Mouse (Mus musculus): ENCODE results near the gene Stx5a. TPM values are rescaled to one million over a fixed set of nuclear protein-coding genes. Genes with fewer than 3 reads are reported as not detected.
A peak's percentile ranks its signal among the peaks of the same experiment; 100 is the strongest.

Stx5a gene
- total RNA-seq, 2 experiments from 2014 or later, result 70.8 to 77.5 TPM

- intact Hi-C loops (cut with DNase I), result no loop called here
- DNase-seq, result no peak
Measured at GRCm38 (mm10) chr19:8738911-8739310, 2.3 kb upstream of the Stx5a start.

DNA sequence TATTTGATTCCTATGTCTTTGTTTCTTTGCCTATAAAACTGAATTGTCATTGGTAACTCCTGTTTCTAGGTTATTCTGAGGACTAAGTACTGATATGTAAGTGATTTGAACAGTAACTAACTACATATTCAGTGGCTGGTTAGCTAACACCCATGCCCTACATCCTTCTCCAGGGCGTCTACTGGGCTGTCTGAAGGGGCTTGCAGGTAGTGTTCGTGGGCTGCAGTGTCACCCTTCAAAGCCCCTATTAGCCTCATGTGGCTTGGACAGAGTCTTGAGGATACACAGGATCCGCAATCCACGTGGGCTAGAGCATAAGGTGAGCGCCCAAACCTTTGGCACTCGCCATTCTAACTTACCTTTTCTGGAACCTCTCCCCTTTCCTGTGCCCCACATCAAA lies 1.6 kb upstream of the Stx5a start:
- intact Hi-C loops (cut with DNase I), result no loop called here
- DNase-seq, result no peak

DNA sequence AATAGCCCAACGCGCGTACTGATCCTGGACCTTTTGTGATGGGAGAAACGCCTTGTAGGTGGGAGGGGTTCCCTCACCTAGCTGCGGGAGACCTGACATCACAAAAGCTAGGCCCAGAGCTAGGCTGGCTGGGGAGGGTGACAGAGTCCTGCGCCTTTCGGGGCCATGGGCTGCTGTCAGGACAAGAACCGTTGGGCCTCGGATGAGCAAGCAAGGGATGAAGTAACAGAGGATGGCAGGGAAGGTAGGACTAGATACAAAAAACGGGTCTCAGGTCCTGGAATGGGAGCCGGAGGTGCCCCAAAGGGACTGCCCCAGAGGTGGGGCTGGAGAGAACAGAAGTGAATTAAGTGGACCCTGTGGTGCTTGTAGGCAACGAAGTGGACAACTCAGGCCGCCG lies 610 bp upstream of the Stx5a start, which contains the start of gene 1700092M07Rik:
1700092M07Rik (plus strand) TSS at position 116 of the 400 bp plus-strand sequence.
- DNase-seq, result peak; percentile 16
- intact Hi-C loops (cut with DNase I), result no loop called here

DNA sequence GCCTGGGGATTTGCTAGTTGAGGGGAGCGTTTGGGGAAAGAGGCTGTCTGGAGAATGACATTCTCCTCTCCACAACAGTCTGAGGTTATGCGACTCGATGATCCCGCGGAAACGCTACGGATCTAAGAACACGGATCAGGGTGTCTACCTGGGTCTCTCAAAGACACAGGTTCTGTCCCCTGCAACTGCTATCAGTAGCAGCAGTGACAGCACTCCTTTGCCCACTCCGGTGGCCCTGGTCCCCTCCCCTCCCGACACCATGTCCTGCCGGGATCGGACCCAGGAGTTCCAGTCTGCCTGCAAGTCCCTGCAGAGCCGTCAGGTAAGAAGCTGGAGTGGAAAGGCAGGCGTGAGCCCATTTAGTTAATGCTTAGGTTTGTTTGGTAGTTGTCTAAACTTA lies 963 bp downstream of the Stx5a start:
- DNase-seq, result no peak
- intact Hi-C loops (cut with DNase I), result no loop called here

DNA sequence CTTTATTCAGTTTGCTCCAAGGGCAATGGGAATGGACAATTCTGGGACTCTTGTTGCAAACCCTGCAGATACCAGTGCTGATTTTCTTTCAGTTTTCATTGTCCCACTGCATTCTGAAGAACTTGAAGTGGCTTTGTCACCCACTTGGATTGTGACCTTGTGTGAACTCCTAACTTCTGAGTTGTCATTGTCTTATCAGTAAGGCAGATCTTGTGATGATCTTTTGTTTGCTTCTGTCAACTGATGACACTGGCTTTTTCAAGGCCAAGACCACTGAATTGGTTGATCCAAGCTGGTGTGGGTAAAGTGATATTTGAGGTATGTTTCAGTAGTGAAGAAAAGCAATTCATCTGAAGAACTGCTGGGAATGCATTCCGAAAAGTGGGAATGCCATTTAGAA lies 4.2 kb downstream of the Stx5a start:
- intact Hi-C loops (cut with DNase I), result no loop called here
- DNase-seq, result no peak

- intact Hi-C loops (cut with DNase I), result no loop called here
- no peak for DNase-seq
Measured at GRCm38 (mm10) chr19:8747368-8747767, 6.2 kb downstream of the Stx5a start.

GRCm38 (mm10) chr19:8755652-8756051 lies 14.4 kb downstream of the Stx5a start:
- intact Hi-C loops (cut with DNase I), result loop anchor here (10.0 kb wide), 1 partner anchor 69 kb away; the partner anchor contains the start of genes AC129217.1 and Hnrnpul2
- no peak for DNase-seq

GRCm38 (mm10) chr19:8756635-8757387 lies 15.6 kb downstream of the Stx5a start, which contains the start of gene Nxf1:
Gene Nxf1 (plus strand): TSS chr19:8757073.
- peak; percentile 95 for DNase-seq
- intact Hi-C loops (cut with DNase I), result loop anchor here (10.0 kb wide), 1 partner anchor 68 kb away; the partner anchor contains the start of genes AC129217.1 and Hnrnpul2

GRCm38 (mm10) chr19:8757471-8757998 lies 16.3 kb downstream of the Stx5a start:
- intact Hi-C loops (cut with DNase I), result loop anchor here (10.0 kb wide), 1 partner anchor 67 kb away; the partner anchor contains the start of genes AC129217.1 and Hnrnpul2
- DNase-seq, result no peak

DNA sequence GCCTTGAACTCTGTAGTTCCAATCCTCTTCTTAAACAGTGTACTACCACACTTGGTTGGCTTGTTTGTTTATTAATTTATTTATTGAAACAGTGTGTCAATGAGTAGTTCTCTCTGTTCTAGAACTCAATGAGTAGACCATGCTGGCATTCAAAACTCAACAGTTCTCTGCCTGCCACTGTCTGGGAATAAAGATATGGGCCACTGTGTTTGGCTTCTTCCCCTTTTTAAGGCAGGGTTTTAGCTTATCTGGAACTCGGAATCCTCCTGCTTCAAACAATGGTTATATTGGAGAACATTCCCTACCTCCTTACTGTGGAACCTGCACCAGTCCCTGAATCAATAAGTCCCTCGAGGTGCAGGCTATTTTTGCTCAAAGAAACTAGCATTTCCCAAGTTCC lies 17.7 kb downstream of the Stx5a start:
- intact Hi-C loops (cut with DNase I), result loop anchor here (10.0 kb wide), 1 partner anchor 66 kb away; the partner anchor contains the start of genes AC129217.1 and Hnrnpul2
- DNase-seq, result no peak

DNA sequence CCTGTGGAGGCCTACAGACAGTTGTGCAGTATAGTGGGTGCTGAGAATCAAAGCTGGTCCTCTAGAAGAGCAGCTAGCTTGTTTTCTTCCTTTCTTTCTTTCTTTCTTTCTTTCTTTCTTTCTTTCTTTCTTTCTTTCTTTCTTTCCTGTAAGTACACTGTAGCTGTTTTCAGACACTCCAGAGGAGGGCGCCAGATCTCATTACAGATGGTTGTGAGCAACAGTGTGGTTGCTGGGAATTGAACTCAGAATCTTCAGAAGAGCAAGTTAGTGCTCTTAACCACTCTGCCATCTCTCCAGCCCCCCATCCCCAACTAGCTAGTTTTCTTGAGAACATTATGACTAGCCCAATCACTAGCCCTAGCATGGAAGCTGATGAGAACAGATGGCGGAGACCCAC lies 19.5 kb downstream of the Stx5a start:
- DNase-seq, result no peak
- intact Hi-C loops (cut with DNase I), result no loop called here

GRCm38 (mm10) chr19:8763276-8763675 lies 22.1 kb downstream of the Stx5a start:
- intact Hi-C loops (cut with DNase I), result no loop called here
- no peak for DNase-seq

DNA sequence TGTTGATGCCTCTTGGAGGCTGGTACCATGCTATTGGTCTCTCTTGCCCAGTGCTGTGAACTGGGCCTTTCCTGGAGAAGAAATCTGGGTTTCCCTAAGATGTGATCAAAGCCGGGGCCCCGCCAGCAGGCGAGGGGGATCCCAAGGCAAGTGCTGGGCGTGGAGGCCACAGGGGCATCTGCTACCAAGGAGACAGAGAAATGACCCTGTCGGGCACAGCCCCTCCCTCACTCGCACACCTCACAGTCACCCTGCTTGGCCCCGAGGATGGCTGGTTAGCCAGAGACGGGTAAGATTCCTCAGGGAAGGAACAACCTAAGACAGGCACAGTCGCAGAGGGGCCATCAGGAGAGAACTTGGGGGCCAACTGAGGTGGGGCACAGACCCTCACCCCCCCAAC lies 24.3 kb downstream of the Stx5a start:
- intact Hi-C loops (cut with DNase I), result no loop called here
- no peak for DNase-seq

GRCm38 (mm10) chr19:8770567-8771270 lies 29.5 kb downstream of the Stx5a start, which contains the start of gene Tmem223:
Gene Tmem223 (plus strand): TSS chr19:8770996.
- intact Hi-C loops (cut with DNase I), result no loop called here
- peak; percentile 84 for DNase-seq

DNA sequence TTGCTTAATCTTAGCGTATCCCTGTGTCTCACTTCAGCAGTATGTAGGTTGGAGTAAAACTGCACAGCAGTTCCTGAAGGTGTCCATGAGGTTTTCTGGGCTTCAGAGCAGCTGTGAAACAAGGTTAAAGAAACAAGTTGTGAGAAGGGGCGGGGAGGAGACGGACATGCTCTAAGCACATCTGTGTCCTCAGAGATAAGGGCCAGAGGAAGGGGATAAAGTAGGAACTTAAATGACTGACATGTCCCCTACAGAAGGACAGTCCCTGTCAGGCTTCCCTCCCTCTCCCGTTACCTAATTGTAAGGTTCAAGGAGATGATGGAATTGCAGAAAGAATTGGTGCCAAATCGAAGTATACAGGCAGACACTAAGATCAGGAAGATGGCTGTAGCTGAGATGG lies 31.8 kb downstream of the Stx5a start:
- no peak for DNase-seq

DNA sequence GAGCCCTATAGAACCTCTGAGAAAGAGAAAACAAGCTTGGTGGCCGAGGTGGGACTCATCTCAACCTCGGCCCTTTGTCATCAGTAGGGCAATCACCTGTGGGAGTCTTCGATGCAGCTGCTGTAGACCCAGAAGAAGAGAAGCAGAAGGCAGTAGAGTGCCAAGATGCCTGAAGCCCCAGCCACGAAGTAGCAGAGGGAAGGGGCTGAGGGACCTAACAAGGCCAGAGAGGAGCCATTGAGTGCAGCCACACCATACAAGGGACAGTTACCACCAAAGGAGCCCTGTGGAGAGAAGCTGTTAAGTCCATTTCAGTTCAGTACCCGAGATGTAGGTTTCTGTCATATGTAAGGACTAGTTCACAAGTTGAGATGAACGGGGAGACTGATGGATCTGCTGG lies 32.2 kb downstream of the Stx5a start:
- DNase-seq, result no peak
- intact Hi-C loops (cut with DNase I), result no loop called here

More for the DNA sequence above, 31.8 kb downstream of the Stx5a start:
- intact Hi-C loops (cut with DNase I), result no loop called here

DNA sequence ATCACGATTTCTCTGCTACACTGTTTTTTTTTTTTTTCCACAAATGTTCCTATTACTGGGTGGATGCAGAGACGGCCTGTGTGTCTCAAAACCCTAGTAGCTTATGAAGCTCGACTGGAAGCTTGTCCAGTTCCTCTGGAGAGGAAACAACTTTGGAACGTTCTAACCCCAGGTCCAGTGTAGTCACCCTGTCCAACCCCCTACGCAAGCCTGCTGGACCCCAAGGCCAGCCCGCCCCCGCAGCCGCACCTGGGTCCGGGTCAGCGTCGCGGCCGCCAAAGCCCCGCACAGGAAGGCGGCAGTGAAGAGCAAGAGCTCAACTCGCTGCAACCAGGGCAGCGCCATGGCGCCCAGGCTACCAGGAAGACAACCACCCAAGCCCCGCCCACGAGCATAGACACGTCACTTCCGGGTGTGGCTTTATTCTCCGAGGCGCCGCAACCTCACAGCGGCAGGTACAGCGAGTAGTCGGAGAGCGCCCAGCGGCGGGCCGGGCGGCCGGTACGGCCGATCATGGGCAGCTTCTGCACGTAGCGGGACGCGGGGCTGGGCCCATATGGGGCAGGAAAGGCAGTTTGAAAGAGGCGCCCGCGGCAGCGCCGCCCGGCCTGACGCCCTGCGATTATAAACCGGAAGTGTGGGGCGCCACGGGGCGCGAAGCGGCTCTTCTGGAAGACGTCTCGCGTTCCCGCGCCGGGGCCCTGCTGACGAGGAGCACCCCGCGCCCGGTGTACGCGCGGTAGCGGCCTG lies 33.0 kb downstream of the Stx5a start, which contains the start of gene Tmem179b:
Tmem179b (minus strand) TSS at position 382 of the 750 bp plus-strand sequence.
- intact Hi-C loops (cut with DNase I), result no loop called here
- DNase-seq, result peak; percentile 97

GRCm38 (mm10) chr19:8774951-8775421 lies 33.8 kb downstream of the Stx5a start:
- DNase-seq, result no peak
- intact Hi-C loops (cut with DNase I), result no loop called here

DNA sequence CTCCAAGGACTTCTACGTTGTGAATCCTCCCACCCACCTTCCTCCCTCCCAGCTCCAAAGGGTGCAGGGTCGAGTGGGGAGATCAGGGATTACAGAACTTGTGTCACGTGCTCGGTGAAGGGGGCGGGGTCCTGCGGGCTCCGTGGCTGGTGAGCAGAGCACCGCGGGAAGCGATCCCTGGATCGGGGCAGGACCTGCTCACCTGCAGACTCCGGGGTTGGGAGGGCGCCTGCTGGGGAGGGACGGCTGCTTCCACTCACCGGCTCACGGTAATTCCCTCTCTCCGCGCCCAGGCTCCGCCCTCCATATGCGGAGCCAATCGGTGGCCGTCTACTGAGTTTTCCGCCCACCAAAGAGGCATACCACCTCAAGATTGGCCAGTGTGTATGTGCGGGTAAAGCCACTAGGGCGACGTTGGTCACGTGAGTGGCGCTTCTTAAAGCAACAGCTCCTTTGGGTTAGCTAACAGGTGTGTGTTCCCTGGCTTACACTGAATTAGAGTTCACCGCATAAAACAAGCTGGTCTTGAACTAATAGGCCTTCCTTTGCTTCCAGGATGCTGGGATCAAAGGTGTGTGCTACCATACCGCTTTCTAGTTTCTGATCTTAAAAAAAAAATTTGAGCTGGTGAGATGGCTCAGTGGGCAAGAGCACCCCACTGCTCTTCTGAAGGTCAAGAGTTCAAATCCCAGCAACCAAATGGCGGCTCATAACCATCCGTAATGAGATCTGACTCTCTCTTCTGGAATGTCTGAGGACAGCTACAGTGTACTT lies 45.0 kb downstream of the Stx5a start, which contains the start of gene Taf6l:
Taf6l (minus strand) TSS at position 410 of the 774 bp plus-strand sequence.
- intact Hi-C loops (cut with DNase I), result no loop called here
- DNase-seq, result peak; percentile 90

Data from left cerebral cortex, postnatal 4 days (tissue).